Mouse (Mus musculus): ENCODE data around the gene Mblac1.

Mblac1 gene

GRCm38 (mm10) chr5:138193771-138194727, at the start of gene Mblac1:
Mblac1 (plus strand) TSS chr5:138194314.
- DNase-seq (ENCODE audit: extremely low read depth, insufficient read length, low spot score): peak; percentile 93

GRCm38 (mm10) chr5:138154390-138154789, 39.7 kb upstream of the Mblac1 start:
- no peak for DNase-seq (ENCODE audit: extremely low read depth, insufficient read length, low spot score)

- peak; percentile 89 for DNase-seq (ENCODE audit: extremely low read depth, insufficient read length, low spot score)
Measured at GRCm38 (mm10) chr5:138155443-138155976, 38.6 kb upstream of the Mblac1 start, which contains the start of gene Zfp113. Zfp113 (minus strand) TSS chr5:138155744.

- no peak for DNase-seq (ENCODE audit: extremely low read depth, insufficient read length, low spot score)
Measured at GRCm38 (mm10) chr5:138160224-138160762, 33.8 kb upstream of the Mblac1 start.

- DNase-seq (ENCODE audit: extremely low read depth, insufficient read length, low spot score): peak; percentile 89
Measured at GRCm38 (mm10) chr5:138160842-138161665, 33.1 kb upstream of the Mblac1 start, which contains the start of gene Cops6. Cops6 (plus strand) TSS chr5:138161071.

- no peak for DNase-seq (ENCODE audit: extremely low read depth, insufficient read length, low spot score)
Measured at GRCm38 (mm10) chr5:138163046-138163445, 31.1 kb upstream of the Mblac1 start.

- no peak for DNase-seq (ENCODE audit: extremely low read depth, insufficient read length, low spot score)
Measured at GRCm38 (mm10) chr5:138163610-138164009, 30.5 kb upstream of the Mblac1 start.

GRCm38 (mm10) chr5:138165594-138165993, 28.5 kb upstream of the Mblac1 start:
- DNase-seq (ENCODE audit: extremely low read depth, insufficient read length, low spot score): no peak

GRCm38 (mm10) chr5:138170936-138171561, 23.1 kb upstream of the Mblac1 start:
- DNase-seq (ENCODE audit: extremely low read depth, insufficient read length, low spot score): peak; percentile 97

GRCm38 (mm10) chr5:138171695-138172491, 22.2 kb upstream of the Mblac1 start, which contains the start of the genes Ap4m1 and Mcm7:
Ap4m1 (plus strand) TSS chr5:138172002.
Mcm7 (minus strand) TSS chr5:138172422.
- peak; percentile 94 for DNase-seq (ENCODE audit: extremely low read depth, insufficient read length, low spot score)

GRCm38 (mm10) chr5:138173217-138173616, 20.9 kb upstream of the Mblac1 start:
- DNase-seq (ENCODE audit: extremely low read depth, insufficient read length, low spot score): no peak

- peak; percentile 83 for DNase-seq (ENCODE audit: extremely low read depth, insufficient read length, low spot score)
Measured at GRCm38 (mm10) chr5:138186950-138187638, 7.0 kb upstream of the Mblac1 start, which contains the start of the genes Taf6 and Cnpy4. Taf6 (minus strand) TSS chr5:138187451. Cnpy4 (plus strand) TSS chr5:138187485.

GRCm38 (mm10) chr5:138187661-138188306, 6.3 kb upstream of the Mblac1 start:
- DNase-seq (ENCODE audit: extremely low read depth, insufficient read length, low spot score): peak; percentile 61

- no peak for DNase-seq (ENCODE audit: extremely low read depth, insufficient read length, low spot score)
Measured at GRCm38 (mm10) chr5:138194755-138195345, 736 bp downstream of the Mblac1 start.

- no peak for DNase-seq (ENCODE audit: extremely low read depth, insufficient read length, low spot score)
Measured at GRCm38 (mm10) chr5:138195463-138195862, 1.3 kb downstream of the Mblac1 start.

GRCm38 (mm10) chr5:138199576-138199975, 5.5 kb downstream of the Mblac1 start:
- no peak for DNase-seq (ENCODE audit: extremely low read depth, insufficient read length, low spot score)

GRCm38 (mm10) chr5:138202086-138202485, 8.0 kb downstream of the Mblac1 start:
- no peak for DNase-seq (ENCODE audit: extremely low read depth, insufficient read length, low spot score)

- DNase-seq (ENCODE audit: extremely low read depth, insufficient read length, low spot score): no peak
Measured at GRCm38 (mm10) chr5:138207253-138207652, 13.1 kb downstream of the Mblac1 start.

Data from 3134 (cell line).